Mouse (Mus musculus): Measurements from ENCODE around the gene Mmd. TPM values are rescaled to one million over a fixed set of nuclear protein-coding genes. Genes with fewer than 3 reads are reported as not detected.
A peak's percentile ranks its signal among the peaks of the same experiment; 100 is the strongest.

Gene Mmd
- polyA plus RNA-seq, 1 experiment from 2014 or later = 118 TPM

GRCm38 (mm10) chr11:90231631-90232030, 17.6 kb upstream of the Mmd start:
- H3K36me3 ChIP-seq = no peaks in the 10 kb centered on the region

GRCm38 (mm10) chr11:90232685-90233084, 16.6 kb upstream of the Mmd start:
- no peaks in the 10 kb centered on the region for H3K27me3 ChIP-seq (replicated peaks)
- ATAC-seq (ENCODE audit: insufficient number of reproducible peaks, low FRiP score) = no peak; the same call in 1 of the 2 replicates
- H3K36me3 ChIP-seq = no peaks in the 10 kb centered on the region
- WGBS = 19% methylated on average over 4 of the region's 4 CpGs
- no peak overlapping the region for H3K27ac ChIP-seq (ENCODE audit: poor library complexity, severe bottlenecking)
- no peak overlapping the region for H3K4me2 ChIP-seq
- H3K9me3 ChIP-seq (replicated peaks) = no peaks in the 10 kb centered on the region
- no peak overlapping the region for H3K9ac ChIP-seq
- H3K4me1 ChIP-seq (replicated peaks) = peaks cover 28% of the 10 kb centered on the region
- no peak overlapping the region for H3K4me3 ChIP-seq

More at GRCm38 (mm10) chr11:90231631-90232030, 17.6 kb upstream of the Mmd start:
- WGBS = 43% methylated on average over 2 of the region's 2 CpGs
- no peak for ATAC-seq (ENCODE audit: insufficient number of reproducible peaks, low FRiP score)
- H3K4me1 ChIP-seq (replicated peaks) = peaks cover 28% of the 10 kb centered on the region
- H3K4me2 ChIP-seq = no peak overlapping the region
- H3K27me3 ChIP-seq (replicated peaks) = no peaks in the 10 kb centered on the region
- no peaks in the 10 kb centered on the region for H3K9me3 ChIP-seq (replicated peaks)
- no peak overlapping the region for H3K27ac ChIP-seq (ENCODE audit: poor library complexity, severe bottlenecking)
- H3K9ac ChIP-seq = no peak overlapping the region
- H3K4me3 ChIP-seq = no peak overlapping the region

GRCm38 (mm10) chr11:90235221-90235620, 14.0 kb upstream of the Mmd start:
- Histone ChIP-seq H3K4me1 (replicated peaks) (peaks cover 20% of the 10 kb centered on the region), H3K9me3 (replicated peaks) (no peaks in the 10 kb centered on the region), H3K9ac (no peak overlapping the region), H3K4me3 (no peak overlapping the region), H3K4me2 (no peak overlapping the region), H3K36me3 (no peaks in the 10 kb centered on the region), H3K27ac (ENCODE audit: poor library complexity, severe bottlenecking) (no peak overlapping the region), H3K27me3 (replicated peaks) (no peaks in the 10 kb centered on the region)
- 77% methylated on average over 5 of the region's 5 CpGs for WGBS
- ATAC-seq (ENCODE audit: insufficient number of reproducible peaks, low FRiP score) = no peak

- no peak overlapping the region for H3K4me2 ChIP-seq
- 79% methylated on average over 5 of the region's 5 CpGs for WGBS
- no peak overlapping the region for H3K9ac ChIP-seq
- no peaks in the 10 kb centered on the region for H3K36me3 ChIP-seq
- H3K27ac ChIP-seq (ENCODE audit: poor library complexity, severe bottlenecking) = no peak overlapping the region
- H3K4me1 ChIP-seq (replicated peaks) = peaks cover 12% of the 10 kb centered on the region; the same call in 1 of the 2 replicates
- no peaks in the 10 kb centered on the region for H3K27me3 ChIP-seq (replicated peaks)
- H3K9me3 ChIP-seq (replicated peaks) = no peaks in the 10 kb centered on the region
- no peak for ATAC-seq (ENCODE audit: insufficient number of reproducible peaks, low FRiP score)
- no peak overlapping the region for H3K4me3 ChIP-seq
Observed at GRCm38 (mm10) chr11:90237616-90238015, 11.6 kb upstream of the Mmd start.

GRCm38 (mm10) chr11:90238657-90239056, 10.6 kb upstream of the Mmd start:
- H3K4me3 ChIP-seq = no peak overlapping the region
- H3K36me3 ChIP-seq = no peaks in the 10 kb centered on the region
- H3K27me3 ChIP-seq (replicated peaks) = no peaks in the 10 kb centered on the region
- no peak overlapping the region for H3K9ac ChIP-seq
- ATAC-seq (ENCODE audit: insufficient number of reproducible peaks, low FRiP score) = no peak
- whole genome bisulfite sequencing = 37% methylated on average over 2 of the region's 2 CpGs
- H3K9me3 ChIP-seq (replicated peaks) = no peaks in the 10 kb centered on the region
- peaks cover 12% of the 10 kb centered on the region; the same call in 1 of the 2 replicates for H3K4me1 ChIP-seq (replicated peaks)
- no peak overlapping the region for H3K4me2 ChIP-seq
- no peak overlapping the region for H3K27ac ChIP-seq (ENCODE audit: poor library complexity, severe bottlenecking)

- H3K27ac ChIP-seq (ENCODE audit: poor library complexity, severe bottlenecking) = no peak overlapping the region
- H3K27me3 ChIP-seq (replicated peaks) = no peaks in the 10 kb centered on the region
- H3K9me3 ChIP-seq (replicated peaks) = no peaks in the 10 kb centered on the region
- no peak overlapping the region for H3K4me2 ChIP-seq
- 20% methylated on average over 6 of the region's 6 CpGs for WGBS
- peaks cover 12% of the 10 kb centered on the region; the same call in 1 of the 2 replicates for H3K4me1 ChIP-seq (replicated peaks)
- no peak overlapping the region for H3K4me3 ChIP-seq
- no peak for ATAC-seq (ENCODE audit: insufficient number of reproducible peaks, low FRiP score)
- no peak overlapping the region for H3K9ac ChIP-seq
- no peaks in the 10 kb centered on the region for H3K36me3 ChIP-seq
Observed at GRCm38 (mm10) chr11:90240652-90241330, 8.5 kb upstream of the Mmd start.

GRCm38 (mm10) chr11:90241874-90242273, 7.4 kb upstream of the Mmd start:
- no peak overlapping the region for H3K9ac ChIP-seq
- ATAC-seq (ENCODE audit: insufficient number of reproducible peaks, low FRiP score) = no peak
- H3K27ac ChIP-seq (ENCODE audit: poor library complexity, severe bottlenecking) = no peak overlapping the region

GRCm38 (mm10) chr11:90243300-90243699, 6.0 kb upstream of the Mmd start:
- no peaks in the 10 kb centered on the region for H3K9me3 ChIP-seq (replicated peaks)
- H3K9ac ChIP-seq = no peak overlapping the region
- no peaks in the 10 kb centered on the region for H3K36me3 ChIP-seq
- H3K27me3 ChIP-seq (replicated peaks) = no peaks in the 10 kb centered on the region
- H3K4me2 ChIP-seq = no peak overlapping the region
- H3K27ac ChIP-seq (ENCODE audit: poor library complexity, severe bottlenecking) = no peak overlapping the region
- H3K4me1 ChIP-seq (replicated peaks) = peaks cover 13% of the 10 kb centered on the region
- ATAC-seq (ENCODE audit: insufficient number of reproducible peaks, low FRiP score) = no peak
- WGBS = 92% methylated on average over 2 of the region's 2 CpGs
- H3K4me3 ChIP-seq = no peak overlapping the region

More at GRCm38 (mm10) chr11:90241874-90242273, 7.4 kb upstream of the Mmd start:
- Histone ChIP-seq H3K27me3 (replicated peaks) (no peaks in the 10 kb centered on the region), H3K36me3 (no peaks in the 10 kb centered on the region), H3K9me3 (replicated peaks) (no peaks in the 10 kb centered on the region), H3K4me1 (replicated peaks) (peaks cover 12% of the 10 kb centered on the region; the same call in 1 of the 2 replicates), H3K4me3 (no peak overlapping the region), H3K4me2 (no peak overlapping the region)
- 66% methylated on average over 2 of the region's 2 CpGs for WGBS

GRCm38 (mm10) chr11:90245630-90246029, 3.6 kb upstream of the Mmd start:
- no peaks in the 10 kb centered on the region for H3K27me3 ChIP-seq (replicated peaks)
- no peak overlapping the region for H3K4me2 ChIP-seq
- no peaks in the 10 kb centered on the region for H3K36me3 ChIP-seq
- no peaks in the 10 kb centered on the region for H3K9me3 ChIP-seq (replicated peaks)
- no peak overlapping the region for H3K4me3 ChIP-seq
- 75% methylated on average over 6 of the region's 6 CpGs for whole genome bisulfite sequencing
- ATAC-seq (ENCODE audit: insufficient number of reproducible peaks, low FRiP score) = no peak
- H3K9ac ChIP-seq = no peak overlapping the region
- H3K27ac ChIP-seq (ENCODE audit: poor library complexity, severe bottlenecking) = no peak overlapping the region
- H3K4me1 ChIP-seq (replicated peaks) = peaks cover 17% of the 10 kb centered on the region

GRCm38 (mm10) chr11:90246676-90247075, 2.6 kb upstream of the Mmd start:
- Histone ChIP-seq H3K9me3 (replicated peaks) (no peaks in the 10 kb centered on the region), H3K36me3 (no peaks in the 10 kb centered on the region), H3K27me3 (replicated peaks) (no peaks in the 10 kb centered on the region), H3K4me1 (replicated peaks) (peaks cover 12% of the 10 kb centered on the region), H3K27ac (ENCODE audit: poor library complexity, severe bottlenecking) (no peak overlapping the region), H3K4me3 (no peak overlapping the region), H3K4me2 (no peak overlapping the region), H3K9ac (no peak overlapping the region)
- 75% methylated on average over 4 of the region's 4 CpGs for WGBS
- no peak for ATAC-seq (ENCODE audit: insufficient number of reproducible peaks, low FRiP score)

- Histone ChIP-seq H3K4me2 (no peak overlapping the region), H3K27ac (ENCODE audit: poor library complexity, severe bottlenecking) (no peak overlapping the region), H3K4me3 (no peak overlapping the region), H3K9me3 (replicated peaks) (no peaks in the 10 kb centered on the region), H3K27me3 (replicated peaks) (no peaks in the 10 kb centered on the region), H3K4me1 (replicated peaks) (peaks cover 21% of the 10 kb centered on the region), H3K36me3 (no peaks in the 10 kb centered on the region), H3K9ac (no peak overlapping the region)
- ATAC-seq (ENCODE audit: insufficient number of reproducible peaks, low FRiP score) = no peak
- 54% methylated on average over 4 of the region's 4 CpGs for WGBS
Observed at GRCm38 (mm10) chr11:90247793-90248192, 1.5 kb upstream of the Mmd start.

- Histone ChIP-seq H3K4me3 (peak overlapping the region; percentile 74), H3K27me3 (replicated peaks) (no peaks in the 10 kb centered on the region), H3K9me3 (replicated peaks) (no peaks in the 10 kb centered on the region), H3K4me2 (peak overlapping the region; percentile 80), H3K36me3 (peaks cover 2% of the 10 kb centered on the region; the same call in 1 of the 2 replicates), H3K9ac (peak overlapping the region; percentile 93), H3K4me1 (replicated peaks) (peaks cover 39% of the 10 kb centered on the region), H3K27ac (ENCODE audit: poor library complexity, severe bottlenecking) (peak overlapping the region; percentile 84)
- peak; percentile 27 for ATAC-seq (ENCODE audit: insufficient number of reproducible peaks, low FRiP score)
- WGBS = under 1% methylated on average over 22 of the region's 22 CpGs
Observed at GRCm38 (mm10) chr11:90249701-90250141, 465 bp downstream of the Mmd start.
